Mouse (Mus musculus) lung, postnatal 14 days (tissue): Measurements from ENCODE around the gene Zdbf2.

ENCODE experiments used
- DNase-seq: peaks from one replicate; pipeline ENCODE4 v3.0.0; 2021

Gene Zdbf2

GRCm38 (mm10) chr1:63272741-63273338 lies at the start of gene Zdbf2:
Gene Zdbf2, plus strand, starts transcription at chr1:63273265.
- DNase-seq, result no peak

GRCm38 (mm10) chr1:63225009-63225408 lies 48.1 kb upstream of the Zdbf2 start:
- DNase-seq, result no peak

- no peak for DNase-seq
Observed at GRCm38 (mm10) chr1:63225890-63226289, 47.2 kb upstream of the Zdbf2 start.

- DNase-seq, result no peak
Observed at GRCm38 (mm10) chr1:63227241-63227640, 45.8 kb upstream of the Zdbf2 start.

GRCm38 (mm10) chr1:63237371-63237770 lies 35.7 kb upstream of the Zdbf2 start:
- DNase-seq, result no peak

- DNase-seq, result no peak
Observed at GRCm38 (mm10) chr1:63239305-63239704, 33.8 kb upstream of the Zdbf2 start.

GRCm38 (mm10) chr1:63239751-63240150 lies 33.3 kb upstream of the Zdbf2 start:
- DNase-seq, result no peak

- no peak for DNase-seq
Observed at GRCm38 (mm10) chr1:63243854-63244253, 29.2 kb upstream of the Zdbf2 start.

- no peak for DNase-seq
Observed at GRCm38 (mm10) chr1:63246862-63247521, 26.1 kb upstream of the Zdbf2 start.

- no peak for DNase-seq
Observed at GRCm38 (mm10) chr1:63247831-63248359, 25.2 kb upstream of the Zdbf2 start.

- DNase-seq, result no peak
Observed at GRCm38 (mm10) chr1:63248360-63248851, 24.7 kb upstream of the Zdbf2 start.

GRCm38 (mm10) chr1:63249261-63249660 lies 23.8 kb upstream of the Zdbf2 start:
- DNase-seq, result no peak

GRCm38 (mm10) chr1:63252351-63253209 lies 20.5 kb upstream of the Zdbf2 start:
- no peak for DNase-seq

- no peak for DNase-seq
Observed at GRCm38 (mm10) chr1:63253291-63253690, 19.8 kb upstream of the Zdbf2 start.

- no peak for DNase-seq
Observed at GRCm38 (mm10) chr1:63255101-63255500, 18.0 kb upstream of the Zdbf2 start.

GRCm38 (mm10) chr1:63256083-63256482 lies 17.0 kb upstream of the Zdbf2 start:
- no peak for DNase-seq

GRCm38 (mm10) chr1:63258501-63258900 lies 14.6 kb upstream of the Zdbf2 start:
- no peak for DNase-seq

GRCm38 (mm10) chr1:63259271-63259830 lies 13.7 kb upstream of the Zdbf2 start:
- DNase-seq, result no peak

GRCm38 (mm10) chr1:63259916-63260741 lies 12.9 kb upstream of the Zdbf2 start:
- DNase-seq, result no peak

GRCm38 (mm10) chr1:63260742-63261033 lies 12.4 kb upstream of the Zdbf2 start:
- no peak for DNase-seq

GRCm38 (mm10) chr1:63261041-63261590 lies 11.9 kb upstream of the Zdbf2 start:
- DNase-seq, result no peak

GRCm38 (mm10) chr1:63263671-63264070 lies 9.4 kb upstream of the Zdbf2 start:
- DNase-seq, result no peak
